Mouse (Mus musculus): Measurements from ENCODE around the gene Cdc42ep4. TPM values are rescaled to one million over a fixed set of nuclear protein-coding genes. Genes with fewer than 3 reads are reported as not detected.
A peak's percentile ranks its signal among the peaks of the same experiment; 100 is the strongest.

Cdc42ep4 gene
- polyA plus RNA-seq, 1 experiment from 2014 or later, result 26.1 TPM

DNA sequence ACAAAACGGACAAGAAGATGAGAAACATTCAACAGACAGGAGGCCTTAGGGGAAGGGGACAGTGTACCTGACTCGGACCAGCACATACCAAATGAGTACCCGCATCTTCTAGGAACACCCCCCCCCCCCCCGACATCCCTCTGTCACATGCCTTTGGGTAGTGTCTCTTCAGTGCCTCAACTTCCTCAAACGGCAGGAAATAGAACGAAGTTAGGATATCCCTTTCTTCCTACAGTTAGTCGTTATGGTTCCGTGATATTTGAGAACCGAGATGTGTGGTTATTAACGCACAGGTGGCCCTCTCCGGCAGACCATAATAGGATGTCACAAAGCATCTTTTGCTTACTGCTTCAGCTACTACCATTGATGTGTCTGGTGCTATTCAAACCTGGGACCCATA, 35.3 kb upstream of the Cdc42ep4 start:
- Histone ChIP-seq H3K4me1 (peaks cover 62% of the 10 kb centered on the region), H3K4me2 (no peak overlapping the region), H3K9me3 (no peaks in the 10 kb centered on the region), H3K27me3 (replicated peaks) (no peaks in the 10 kb centered on the region), H3K36me3 (no peaks in the 10 kb centered on the region), H3K9ac (no peak overlapping the region), H3K4me3 (no peak overlapping the region), H3K27ac (replicated peaks) (0 out of 2 replicates have a peak overlapping the region, but pooled peaks have one; percentile 88)
- 79% methylated on average over 11 of the region's 11 CpGs for WGBS
- no peak for ATAC-seq (ENCODE audit: extremely low read depth, insufficient number of reproducible peaks, low FRiP score, low TSS enrichment)

DNA sequence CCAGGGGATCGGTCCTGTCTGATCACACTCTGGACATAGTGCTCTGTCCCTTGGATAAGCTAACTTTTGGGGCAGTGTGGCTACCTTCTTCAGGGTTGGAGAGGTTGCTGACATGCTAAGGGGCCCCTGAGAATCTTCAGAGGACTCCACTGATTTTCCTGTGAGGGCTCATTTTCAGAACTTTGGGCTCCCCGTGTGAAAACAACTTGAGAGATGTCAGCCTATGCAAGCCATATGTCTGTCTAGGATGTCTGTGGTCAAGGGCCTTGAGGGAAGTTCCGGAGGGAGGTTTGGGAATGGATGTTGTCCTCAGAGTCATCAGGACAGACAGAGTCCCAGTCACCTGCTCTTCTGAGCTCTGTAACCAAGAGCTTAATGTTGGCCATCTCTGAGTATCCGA, 34.7 kb upstream of the Cdc42ep4 start:
- Histone ChIP-seq H3K4me2 (peak overlapping the region; percentile 74), H3K27ac (replicated peaks) (peak overlapping the region; percentile 88), H3K4me3 (peak overlapping the region; percentile 45; the same call in 1 of the 2 replicates), H3K4me1 (peaks cover 61% of the 10 kb centered on the region), H3K27me3 (replicated peaks) (no peaks in the 10 kb centered on the region), H3K9ac (peak overlapping the region; percentile 77), H3K36me3 (no peaks in the 10 kb centered on the region), H3K9me3 (no peaks in the 10 kb centered on the region)
- 50% methylated on average over 4 of the region's 4 CpGs for WGBS
- no peak for ATAC-seq (ENCODE audit: extremely low read depth, insufficient number of reproducible peaks, low FRiP score, low TSS enrichment)

DNA sequence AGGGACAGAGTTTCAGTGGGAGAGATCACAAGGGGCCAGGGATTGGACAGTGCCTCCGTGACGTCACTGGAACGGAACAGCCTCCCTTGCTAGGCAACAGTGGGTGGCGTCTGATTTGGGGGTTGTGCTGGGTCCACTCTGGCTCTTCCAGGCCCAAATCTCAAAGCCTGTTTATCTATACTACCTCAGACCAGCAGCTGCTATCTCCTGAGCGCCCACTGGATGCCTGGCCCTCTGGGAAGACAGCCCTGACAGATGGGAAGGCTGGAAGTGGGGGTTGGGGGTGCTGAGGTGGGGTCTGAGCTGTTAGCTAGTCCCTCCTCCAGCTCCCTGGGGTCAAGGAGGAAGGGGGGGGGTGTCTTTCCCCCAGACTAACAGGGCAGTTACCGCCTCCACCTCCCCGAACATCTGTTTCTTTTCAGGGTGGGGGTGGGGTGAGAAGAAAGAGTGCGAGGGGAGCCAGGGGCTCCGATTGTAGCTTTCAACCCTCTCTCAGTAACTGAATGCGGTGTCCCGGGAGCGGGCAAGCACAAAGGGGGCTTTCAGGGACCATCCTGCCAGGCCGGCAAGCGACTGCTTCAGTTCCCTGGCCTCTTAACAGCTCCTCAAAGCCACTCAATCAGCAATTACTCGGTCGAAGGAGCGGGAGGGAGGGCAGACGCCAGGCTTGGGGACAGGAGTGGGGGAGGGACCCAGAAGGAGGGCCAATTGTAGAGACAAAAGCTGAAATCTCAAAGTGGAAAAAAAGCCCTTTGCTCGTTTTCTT, 33.9 kb upstream of the Cdc42ep4 start:
- 1% methylated on average over 19 of the region's 19 CpGs for WGBS
- H3K4me1 ChIP-seq, result peaks cover 59% of the 10 kb centered on the region

DNA sequence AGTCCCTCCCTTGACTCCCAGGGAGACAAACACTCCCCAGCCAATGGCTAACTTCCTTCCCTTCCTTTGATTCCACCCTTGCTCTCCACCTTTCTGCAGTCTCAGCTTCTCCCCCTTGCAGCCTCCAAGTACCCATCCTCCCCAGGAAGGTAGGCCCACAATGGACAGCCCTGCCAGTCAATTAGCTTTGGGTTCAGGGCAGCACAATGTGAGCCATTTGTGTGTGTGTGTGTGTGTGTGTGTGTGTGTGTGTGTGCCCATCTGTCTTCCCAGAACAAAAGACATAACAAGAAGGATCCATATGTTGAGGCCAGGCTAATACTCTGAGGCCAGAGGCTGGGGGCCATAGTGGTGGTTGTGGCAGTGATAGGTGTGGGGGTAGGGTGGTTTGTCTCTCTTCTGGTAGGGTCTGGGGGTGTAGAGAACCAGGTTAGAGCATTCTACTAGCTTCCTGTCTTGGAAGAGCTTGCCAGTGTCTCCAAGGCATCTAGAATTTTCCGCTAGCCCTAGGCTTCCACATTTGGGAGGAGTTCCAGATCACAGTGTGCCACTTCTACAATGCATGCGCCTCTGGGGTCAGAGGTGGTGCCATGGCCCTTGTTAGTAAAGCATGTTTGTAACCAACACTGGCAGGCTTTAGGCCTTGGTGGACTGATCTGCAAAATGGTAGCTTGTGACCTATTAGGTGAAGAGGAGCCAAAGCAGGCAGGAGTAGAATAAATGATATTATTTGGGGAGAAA, 33.1 kb upstream of the Cdc42ep4 start:
- Histone ChIP-seq H3K9me3 (no peaks in the 10 kb centered on the region), H3K36me3 (no peaks in the 10 kb centered on the region), H3K27ac (replicated peaks) (peak overlapping the region; percentile 88), H3K4me3 (no peak overlapping the region; the same call in 1 of the 2 replicates), H3K9ac (no peak overlapping the region), H3K27me3 (replicated peaks) (no peaks in the 10 kb centered on the region), H3K4me2 (peak overlapping the region; percentile 74), H3K4me1 (peaks cover 62% of the 10 kb centered on the region)
- no peak for ATAC-seq (ENCODE audit: extremely low read depth, insufficient number of reproducible peaks, low FRiP score, low TSS enrichment)
- WGBS, result 62% methylated on average over 2 of the region's 2 CpGs

More for the DNA sequence above, 33.9 kb upstream of the Cdc42ep4 start:
- peak; percentile 76 for ATAC-seq (ENCODE audit: extremely low read depth, insufficient number of reproducible peaks, low FRiP score, low TSS enrichment)
- Histone ChIP-seq H3K27me3 (replicated peaks) (no peaks in the 10 kb centered on the region), H3K36me3 (no peaks in the 10 kb centered on the region), H3K9ac (peak overlapping the region; percentile 77), H3K4me3 (peak overlapping the region; percentile 45), H3K9me3 (no peaks in the 10 kb centered on the region), H3K4me2 (peak overlapping the region; percentile 74), H3K27ac (replicated peaks) (peak overlapping the region; percentile 88)

DNA sequence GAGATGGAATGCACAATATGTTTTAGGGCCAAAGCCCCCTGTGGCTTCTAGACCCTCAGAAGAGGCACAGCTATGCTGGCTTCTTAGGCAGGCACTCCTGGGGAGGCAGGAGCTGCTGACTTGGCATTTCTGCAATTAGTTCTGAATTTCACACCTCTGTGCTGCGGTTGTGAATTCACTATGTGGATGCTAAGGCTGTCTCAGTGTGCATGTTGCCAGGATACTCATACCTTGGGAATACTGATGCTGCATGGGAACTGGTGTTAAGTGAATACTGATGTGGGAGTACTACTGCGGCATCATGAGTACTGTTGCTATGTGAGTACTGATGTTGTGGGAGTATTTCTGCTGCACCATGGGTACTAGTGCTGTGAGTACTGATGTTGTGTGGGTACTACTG, 30.8 kb upstream of the Cdc42ep4 start:
- ATAC-seq (ENCODE audit: extremely low read depth, insufficient number of reproducible peaks, low FRiP score, low TSS enrichment), result no peak
- Histone ChIP-seq H3K9ac (no peak overlapping the region), H3K36me3 (no peaks in the 10 kb centered on the region), H3K4me2 (no peak overlapping the region), H3K4me1 (peaks cover 67% of the 10 kb centered on the region), H3K4me3 (no peak overlapping the region), H3K9me3 (no peaks in the 10 kb centered on the region), H3K27me3 (replicated peaks) (no peaks in the 10 kb centered on the region), H3K27ac (replicated peaks) (0 out of 2 replicates have a peak overlapping the region, but pooled peaks have one; percentile 17)
- 85% methylated on average over 2 of the region's 2 CpGs for WGBS

DNA sequence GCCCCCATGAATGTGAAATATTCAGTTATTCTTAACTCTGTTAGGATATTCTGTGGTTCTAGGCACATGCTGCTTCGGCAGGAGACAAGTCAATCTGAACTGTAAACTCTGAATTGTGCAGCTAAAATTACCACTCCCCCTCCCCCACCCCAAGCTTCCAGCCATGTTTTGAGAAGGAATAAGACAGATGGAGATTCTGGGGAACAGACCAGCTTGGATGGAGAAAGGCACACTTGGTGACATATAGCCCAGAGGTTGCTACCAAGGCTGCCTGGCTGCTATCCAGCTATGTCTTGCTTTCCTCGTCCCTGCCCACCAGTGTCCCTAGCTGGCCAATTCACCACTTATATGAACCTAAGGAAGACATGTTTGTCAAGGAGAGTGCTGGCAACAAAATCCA, 30.3 kb upstream of the Cdc42ep4 start:
- Histone ChIP-seq H3K27ac (replicated peaks) (peak overlapping the region; percentile 17; the same call in 1 of the 2 replicates), H3K36me3 (no peaks in the 10 kb centered on the region), H3K4me1 (peaks cover 69% of the 10 kb centered on the region), H3K9ac (no peak overlapping the region), H3K27me3 (replicated peaks) (no peaks in the 10 kb centered on the region), H3K9me3 (no peaks in the 10 kb centered on the region), H3K4me2 (no peak overlapping the region), H3K4me3 (no peak overlapping the region)
- WGBS, result 36% methylated on average over 2 of the region's 2 CpGs
- ATAC-seq (ENCODE audit: extremely low read depth, insufficient number of reproducible peaks, low FRiP score, low TSS enrichment), result no peak

DNA sequence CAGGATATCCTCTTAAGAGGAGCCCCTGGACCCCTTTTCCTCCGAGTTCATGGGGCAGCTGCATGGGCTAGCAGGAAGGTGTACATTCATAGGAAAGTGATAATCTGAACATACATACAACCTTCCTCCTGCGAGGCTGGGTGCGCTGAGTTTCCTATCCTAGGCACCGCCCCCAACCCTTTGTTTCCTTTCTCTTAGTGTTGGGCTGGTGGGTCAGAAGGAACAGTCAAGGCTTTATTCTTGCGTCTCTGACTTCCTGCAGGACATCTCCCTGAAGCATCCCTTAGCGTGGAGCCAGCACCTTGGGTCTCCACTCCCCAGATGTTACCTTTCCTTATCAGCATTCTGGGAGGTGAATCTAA, 28.0 kb upstream of the Cdc42ep4 start:
- Histone ChIP-seq H3K4me1 (peaks cover 49% of the 10 kb centered on the region), H3K4me3 (no peak overlapping the region), H3K9me3 (no peaks in the 10 kb centered on the region), H3K9ac (no peak overlapping the region), H3K27me3 (replicated peaks) (no peaks in the 10 kb centered on the region), H3K27ac (replicated peaks) (no peak overlapping the region), H3K4me2 (0 out of 2 replicates have a peak overlapping the region, but pooled peaks have one; percentile 4), H3K36me3 (no peaks in the 10 kb centered on the region)
- WGBS, result 29% methylated on average over 6 of the region's 6 CpGs
- ATAC-seq (ENCODE audit: extremely low read depth, insufficient number of reproducible peaks, low FRiP score, low TSS enrichment), result no peak

DNA sequence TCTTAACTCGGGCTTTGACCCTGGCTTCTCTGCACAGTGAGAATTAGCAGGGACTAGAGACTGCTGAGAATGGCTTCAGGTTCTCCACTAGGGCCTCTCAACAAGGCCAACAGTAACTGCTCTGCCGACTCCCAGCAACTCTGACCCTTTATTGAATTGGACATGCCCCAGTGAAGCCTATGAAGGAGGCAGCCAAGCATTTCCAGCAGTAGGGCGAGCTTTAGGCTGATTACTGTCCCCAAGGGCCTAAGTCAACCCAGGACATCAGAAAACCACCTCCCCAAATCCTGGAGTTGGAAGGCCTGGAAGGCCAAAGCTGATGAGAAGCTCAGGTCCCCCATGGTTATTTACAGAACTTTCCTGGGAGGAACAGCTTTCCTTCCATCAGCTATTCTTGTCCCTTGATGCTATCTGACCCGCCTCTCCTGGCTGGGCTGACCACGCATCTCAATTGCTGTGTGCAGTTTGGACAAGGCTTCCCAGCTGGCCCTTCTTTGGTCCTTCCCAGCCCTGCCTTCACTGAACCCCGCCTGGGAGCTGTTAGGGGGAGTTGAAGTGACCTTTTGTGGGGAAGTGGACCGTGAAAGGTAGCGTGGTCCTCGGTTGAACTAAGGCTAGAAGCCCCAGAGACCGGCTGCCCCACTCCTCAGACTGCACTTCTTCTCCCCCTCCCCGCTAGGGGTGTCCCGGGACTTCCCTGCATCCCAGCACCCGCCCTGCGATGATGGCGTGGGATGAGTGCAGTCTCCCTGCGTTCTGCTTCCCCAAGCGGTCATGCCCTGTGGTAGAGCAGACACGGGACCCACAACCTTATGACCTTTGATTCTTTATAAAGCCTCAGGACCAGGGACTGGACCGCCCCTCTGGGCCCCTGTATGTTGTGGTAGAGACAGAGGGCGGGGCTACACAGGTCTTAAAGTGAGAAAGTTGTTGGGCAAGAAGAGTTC, 27.3 kb upstream of the Cdc42ep4 start:
- no peaks in the 10 kb centered on the region for H3K9me3 ChIP-seq
- no peak overlapping the region for H3K27ac ChIP-seq (replicated peaks)
- 33% methylated on average over 20 of the region's 20 CpGs for WGBS
- H3K4me1 ChIP-seq, result peaks cover 44% of the 10 kb centered on the region
- H3K4me2 ChIP-seq, result 0 out of 2 replicates have a peak overlapping the region, but pooled peaks have one; percentile 4
- ATAC-seq (ENCODE audit: extremely low read depth, insufficient number of reproducible peaks, low FRiP score, low TSS enrichment), result no peak
- no peak overlapping the region for H3K9ac ChIP-seq
- no peak overlapping the region for H3K4me3 ChIP-seq
- no peaks in the 10 kb centered on the region for H3K27me3 ChIP-seq (replicated peaks)
- H3K36me3 ChIP-seq, result no peaks in the 10 kb centered on the region

DNA sequence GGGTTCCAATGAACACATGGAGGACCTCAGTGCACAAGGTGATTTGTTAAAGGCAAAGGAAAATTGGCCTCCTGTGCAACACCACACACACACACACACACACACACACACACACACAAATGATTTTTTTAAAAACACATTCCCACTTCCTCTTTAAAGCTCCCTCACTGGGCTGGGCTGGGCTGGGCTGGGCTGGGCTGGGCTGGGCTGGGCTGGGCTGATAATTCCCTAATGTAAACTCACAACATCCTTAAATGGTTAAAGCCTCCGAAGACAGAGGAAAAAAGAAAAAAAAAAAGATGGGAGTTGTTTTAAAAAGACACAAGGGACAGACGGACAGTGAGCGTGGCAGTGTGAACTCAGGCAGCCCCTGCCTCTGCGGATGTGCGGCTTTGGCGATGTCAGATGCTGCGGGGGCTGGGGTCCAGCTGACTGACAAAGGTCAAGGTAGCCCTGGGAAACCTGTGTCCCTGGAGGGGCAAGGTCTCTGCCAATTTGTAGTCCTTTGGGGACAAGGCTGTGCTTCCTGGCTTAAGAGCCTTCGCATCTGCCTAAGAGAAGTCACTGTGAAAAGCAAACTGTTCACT, 26.3 kb upstream of the Cdc42ep4 start:
- WGBS, result 57% methylated on average over 8 of the region's 8 CpGs
- no peak for ATAC-seq (ENCODE audit: extremely low read depth, insufficient number of reproducible peaks, low FRiP score, low TSS enrichment)
- Histone ChIP-seq H3K4me3 (no peak overlapping the region), H3K4me1 (peaks cover 44% of the 10 kb centered on the region), H3K9me3 (no peaks in the 10 kb centered on the region), H3K4me2 (peak overlapping the region; percentile 22; the same call in 1 of the 2 replicates), H3K36me3 (no peaks in the 10 kb centered on the region), H3K27ac (replicated peaks) (no peak overlapping the region), H3K27me3 (replicated peaks) (no peaks in the 10 kb centered on the region), H3K9ac (0 out of 2 replicates have a peak overlapping the region, but pooled peaks have one; percentile 40)

DNA sequence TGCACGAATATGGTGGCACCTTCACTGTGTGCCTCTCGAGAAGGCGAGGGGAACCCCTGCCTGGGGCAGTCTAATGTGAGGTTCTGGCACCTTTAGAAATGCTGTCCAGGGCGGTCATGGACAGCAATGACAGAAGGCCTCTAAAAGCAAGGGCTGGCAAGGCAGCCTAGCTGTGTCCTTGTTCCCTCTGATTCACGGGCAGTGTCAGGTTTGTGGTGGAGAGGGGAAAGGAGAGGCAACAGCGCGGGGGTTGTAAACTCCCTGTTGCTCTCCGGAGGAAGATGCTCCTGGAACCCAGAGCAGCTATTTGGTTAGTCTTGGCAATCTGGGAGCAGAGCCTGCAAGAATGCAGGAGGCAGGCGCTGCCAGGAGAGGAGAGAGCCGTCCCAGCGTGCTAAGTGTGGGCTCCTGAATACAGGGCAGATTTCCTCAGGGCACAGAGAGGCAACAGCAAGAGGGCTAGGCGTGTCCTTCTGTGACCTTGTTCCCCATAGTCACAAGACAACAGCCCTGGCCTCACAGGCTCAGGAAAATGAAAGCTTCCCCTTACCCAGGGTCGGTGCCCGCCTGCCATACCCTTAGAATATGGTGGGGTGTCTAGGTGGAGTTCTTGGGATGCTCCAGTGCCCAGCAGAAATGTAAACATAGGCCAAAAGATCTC, 25.3 kb upstream of the Cdc42ep4 start:
- no peak for ATAC-seq (ENCODE audit: extremely low read depth, insufficient number of reproducible peaks, low FRiP score, low TSS enrichment)
- Histone ChIP-seq H3K27me3 (replicated peaks) (no peaks in the 10 kb centered on the region), H3K4me2 (no peak overlapping the region), H3K9ac (no peak overlapping the region), H3K27ac (replicated peaks) (no peak overlapping the region), H3K4me3 (no peak overlapping the region), H3K4me1 (peaks cover 38% of the 10 kb centered on the region), H3K36me3 (no peaks in the 10 kb centered on the region), H3K9me3 (no peaks in the 10 kb centered on the region)
- WGBS, result 62% methylated on average over 14 of the region's 14 CpGs
